Mouse (Mus musculus): ENCODE results near the gene Rtp1. TPM values are rescaled to one million over a fixed set of nuclear protein-coding genes. Genes with fewer than 3 reads are reported as not detected.
A peak's percentile ranks its signal among the peaks of the same experiment; 100 is the strongest.

Gene Rtp1
- polyA plus RNA-seq (2016; fragmentation: Nextera tagmentation; extraction: Ambion mirVana) = not detected in 2 replicates

DNA sequence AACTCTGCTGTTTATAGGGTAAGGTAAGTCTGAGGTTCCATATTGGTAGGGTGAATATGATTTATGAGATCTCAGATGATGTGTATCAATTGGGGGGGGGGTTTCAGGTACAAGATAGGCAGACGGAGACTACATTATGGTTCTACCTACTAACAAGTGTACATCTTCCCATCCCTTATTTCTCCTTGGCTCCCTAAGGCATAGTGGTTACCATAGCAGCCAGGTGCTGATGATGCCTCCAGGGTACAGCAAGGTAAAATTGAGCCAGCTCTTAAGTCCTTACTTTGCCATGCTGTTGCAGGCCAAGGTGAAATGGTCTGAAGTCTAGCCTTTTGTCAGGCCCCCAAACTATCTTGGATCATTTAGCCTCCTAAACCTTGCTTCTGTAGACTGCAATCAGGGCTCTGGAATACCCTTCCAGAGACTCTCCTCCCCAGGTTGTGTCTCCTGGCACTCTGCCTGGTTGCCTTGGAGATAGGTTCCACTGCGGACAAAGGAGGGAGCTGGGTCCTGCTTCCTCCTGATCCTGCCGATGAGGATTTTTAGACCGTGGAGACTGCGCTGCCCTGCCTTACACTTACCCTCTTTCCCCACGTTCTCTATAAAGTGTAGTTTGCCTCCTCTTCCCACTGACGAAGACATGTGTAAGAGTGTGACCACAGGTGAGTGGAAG is at the start of gene Rtp1:
Gene Rtp1, plus strand, starts transcription at position 487 of the 673 bp plus-strand sequence.
- H3K27me3 ChIP-seq (ENCODE audit: low read depth, poor library complexity, severe bottlenecking) = no peaks in the 10 kb centered on the region
- H3K4me1 ChIP-seq = no peaks in the 10 kb centered on the region
- H3K4me3 ChIP-seq = no peak within 1 kb of the TSS
- no peak within 1 kb of the TSS for H3K27ac ChIP-seq
- H3K9me3 ChIP-seq (replicated peaks) = no peaks in the 10 kb centered on the region
- no peak for DNase-seq (ENCODE audit: low spot score)
- 94% methylated on average over 7 of the region's 7 CpGs for WGBS
- H3K36me3 ChIP-seq = no peaks in the 10 kb centered on the region

DNA sequence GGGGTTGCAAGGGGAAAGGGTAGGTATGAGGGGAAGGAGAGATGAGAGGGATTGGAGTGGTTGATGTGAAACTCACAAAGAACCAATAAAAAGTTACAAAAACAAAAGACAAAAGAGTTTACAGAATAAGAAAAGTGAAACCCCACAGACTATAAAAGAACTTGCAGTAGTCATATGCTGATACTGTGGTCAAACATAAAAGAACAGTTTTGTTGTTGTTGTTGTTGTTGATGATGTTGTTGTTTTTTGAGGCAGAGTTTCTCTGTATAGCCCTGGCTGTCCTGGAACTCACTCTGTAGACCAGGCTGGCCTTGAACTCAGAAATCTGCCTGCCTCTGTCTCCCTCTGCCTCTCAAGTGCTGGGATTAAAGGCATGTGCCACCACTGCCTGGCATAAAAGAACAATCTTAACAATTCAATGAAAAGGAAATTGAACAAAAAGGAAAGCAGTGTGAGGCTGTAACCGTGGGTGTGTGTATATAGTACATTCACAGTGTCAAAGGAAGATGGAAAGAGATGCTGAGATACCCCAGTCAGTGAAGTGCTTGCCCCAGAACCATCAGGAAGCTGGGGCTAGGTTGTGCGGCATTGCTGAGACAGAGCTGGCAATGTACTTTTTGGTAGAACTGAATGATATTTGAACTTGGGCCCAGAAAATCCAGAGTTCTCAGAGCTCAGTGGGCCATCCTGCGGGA is 49.2 kb upstream of the Rtp1 start:
- Histone ChIP-seq H3K27ac (no peak overlapping the region), H3K4me1 (no peaks in the 10 kb centered on the region), H3K4me3 (no peak overlapping the region), H3K27me3 (ENCODE audit: low read depth, poor library complexity, severe bottlenecking) (no peaks in the 10 kb centered on the region), H3K36me3 (no peaks in the 10 kb centered on the region), H3K9me3 (replicated peaks) (no peaks in the 10 kb centered on the region)
- 88% methylated on average over 3 of the region's 3 CpGs for WGBS
- DNase-seq (ENCODE audit: low spot score) = no peak

DNA sequence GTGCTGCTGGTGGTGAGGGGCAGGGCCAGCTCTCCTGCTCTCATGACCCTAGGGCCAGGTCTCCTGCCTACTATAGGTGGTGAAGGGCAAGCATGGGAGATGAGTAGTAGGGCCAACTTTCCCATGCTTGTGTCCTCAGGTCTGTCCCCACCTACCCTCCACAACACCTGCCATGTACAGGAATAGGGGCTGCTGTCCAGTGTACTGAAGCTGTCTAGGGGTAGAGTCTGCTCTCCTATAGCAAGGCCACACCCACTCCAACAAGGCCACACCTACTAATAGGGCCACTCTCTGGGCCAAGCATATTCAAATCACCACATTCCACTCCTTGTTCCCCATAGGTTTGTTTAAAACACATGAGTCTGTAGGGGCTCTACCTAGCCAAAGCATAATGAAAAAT is 44.6 kb upstream of the Rtp1 start:
- Histone ChIP-seq H3K4me3 (no peak overlapping the region), H3K9me3 (replicated peaks) (no peaks in the 10 kb centered on the region), H3K27me3 (ENCODE audit: low read depth, poor library complexity, severe bottlenecking) (no peaks in the 10 kb centered on the region), H3K4me1 (no peaks in the 10 kb centered on the region), H3K27ac (no peak overlapping the region), H3K36me3 (no peaks in the 10 kb centered on the region)
- DNase-seq (ENCODE audit: low spot score) = no peak

DNA sequence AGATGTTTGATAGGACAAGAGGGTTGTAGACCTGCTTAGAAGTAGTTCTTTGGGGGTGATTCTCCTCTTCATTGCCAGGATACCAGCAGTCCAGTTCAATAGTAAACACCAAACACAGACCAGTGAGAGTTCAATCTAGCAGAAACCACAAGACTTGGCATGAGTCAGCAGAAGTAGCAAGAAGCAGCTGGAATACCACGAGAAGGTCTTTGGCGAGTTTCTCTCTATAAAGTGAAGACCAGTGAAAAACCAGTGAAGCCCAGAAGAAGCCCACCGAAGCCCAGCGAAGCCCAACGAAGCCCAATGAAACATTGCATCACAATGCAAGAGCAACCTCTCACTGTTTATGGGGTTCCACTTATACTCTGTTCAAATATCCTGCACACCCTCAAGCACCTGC is 31.0 kb upstream of the Rtp1 start:
- no peaks in the 10 kb centered on the region for H3K9me3 ChIP-seq (replicated peaks)
- H3K4me1 ChIP-seq = peaks cover 20% of the 10 kb centered on the region
- 91% methylated on average over 5 of the region's 5 CpGs for WGBS
- H3K36me3 ChIP-seq = no peaks in the 10 kb centered on the region
- no peaks in the 10 kb centered on the region for H3K27me3 ChIP-seq (ENCODE audit: low read depth, poor library complexity, severe bottlenecking)
- H3K27ac ChIP-seq = no peak overlapping the region
- H3K4me3 ChIP-seq = no peak overlapping the region
- DNase-seq (ENCODE audit: low spot score) = no peak

DNA sequence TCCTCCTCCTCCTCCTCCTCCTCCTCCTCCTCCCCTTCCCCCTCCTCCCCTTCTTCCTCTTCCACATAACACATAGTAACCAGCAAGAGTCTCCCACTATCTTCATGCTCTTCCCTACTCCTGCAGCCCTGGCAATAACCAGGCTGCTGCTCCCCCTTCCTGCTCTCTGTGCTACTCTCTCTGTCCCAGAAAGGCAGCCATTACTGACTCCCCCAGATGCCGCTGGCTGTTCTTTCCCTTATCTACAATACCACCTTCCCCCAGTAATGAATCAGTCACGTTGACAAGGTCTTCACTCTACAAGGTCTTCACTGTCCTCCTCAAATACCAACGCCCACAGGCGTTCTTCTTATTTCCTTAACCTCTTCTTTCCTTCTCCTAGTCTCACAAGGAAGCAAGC is 27.5 kb upstream of the Rtp1 start:
- Histone ChIP-seq H3K27me3 (ENCODE audit: low read depth, poor library complexity, severe bottlenecking) (no peaks in the 10 kb centered on the region), H3K36me3 (no peaks in the 10 kb centered on the region), H3K27ac (peak overlapping the region; percentile 71; the same call in 1 of the 2 replicates), H3K4me3 (no peak overlapping the region), H3K9me3 (replicated peaks) (no peaks in the 10 kb centered on the region), H3K4me1 (peaks cover 22% of the 10 kb centered on the region)
- DNase-seq (ENCODE audit: low spot score) = no peak
- WGBS = 53% methylated on average over 4 of the region's 4 CpGs

DNA sequence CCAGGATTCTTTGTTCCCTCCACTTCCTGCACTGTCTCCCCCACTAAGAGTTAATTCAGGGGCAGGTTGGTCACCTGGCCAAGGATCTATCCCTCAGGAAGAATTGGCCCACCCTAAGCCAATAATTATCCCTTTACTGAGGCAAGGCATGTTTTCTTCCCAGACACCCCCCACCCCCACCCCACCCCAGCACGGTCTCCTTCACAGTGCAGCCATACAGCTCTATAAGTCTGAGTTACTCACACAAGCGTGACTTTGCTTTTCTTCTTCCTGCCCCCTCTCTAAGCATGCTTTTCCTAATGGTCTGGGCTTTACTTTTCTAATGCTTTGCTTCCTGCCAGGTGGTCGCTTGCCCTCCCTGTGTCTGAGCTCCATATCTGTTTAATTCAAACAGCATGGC is 27.0 kb upstream of the Rtp1 start:
- no peak for DNase-seq (ENCODE audit: low spot score)
- Histone ChIP-seq H3K36me3 (no peaks in the 10 kb centered on the region), H3K27ac (peak overlapping the region; percentile 71; the same call in 1 of the 2 replicates), H3K4me1 (peaks cover 22% of the 10 kb centered on the region), H3K27me3 (ENCODE audit: low read depth, poor library complexity, severe bottlenecking) (no peaks in the 10 kb centered on the region), H3K9me3 (replicated peaks) (no peaks in the 10 kb centered on the region), H3K4me3 (no peak overlapping the region)
- 28% methylated on average over 3 of the region's 3 CpGs for WGBS

DNA sequence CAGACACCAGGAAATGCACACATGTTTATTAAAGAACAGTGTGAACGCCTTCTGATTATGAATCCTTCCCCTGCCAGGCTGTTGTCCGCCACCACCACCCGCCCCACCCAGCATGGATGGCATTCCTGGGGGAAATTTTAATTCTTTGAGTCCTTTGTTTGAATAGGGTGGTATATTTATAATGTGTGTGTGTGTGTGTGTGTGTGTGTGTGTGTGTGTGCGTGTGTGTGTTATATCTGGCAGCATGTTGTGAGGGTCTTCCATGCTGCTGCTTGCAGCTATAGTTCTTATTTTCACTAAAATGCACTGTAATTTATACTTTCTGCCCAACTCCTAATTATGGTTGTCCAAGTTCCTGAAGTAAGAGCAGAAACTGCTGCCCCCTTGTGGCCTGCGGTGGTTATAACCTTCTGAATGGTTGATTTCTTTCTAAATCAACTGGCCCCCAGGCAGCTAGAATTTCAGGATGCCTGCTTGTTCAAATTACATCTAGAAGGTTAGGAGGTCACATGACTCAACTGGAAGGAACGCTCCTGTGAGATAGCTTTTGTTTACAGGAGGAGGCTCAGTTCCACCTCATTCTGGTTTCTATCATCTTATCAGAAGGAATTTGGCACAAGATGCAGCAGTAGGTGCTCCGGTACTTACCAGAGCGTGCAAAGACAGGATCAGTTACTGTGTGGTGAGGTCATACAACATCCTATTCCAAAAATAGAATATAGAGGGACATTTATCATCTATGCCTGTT is 25.8 kb upstream of the Rtp1 start:
- Histone ChIP-seq H3K36me3 (no peaks in the 10 kb centered on the region), H3K4me1 (peaks cover 22% of the 10 kb centered on the region), H3K27ac (peak overlapping the region; percentile 61; the same call in 1 of the 2 replicates), H3K4me3 (no peak overlapping the region), H3K27me3 (ENCODE audit: low read depth, poor library complexity, severe bottlenecking) (no peaks in the 10 kb centered on the region), H3K9me3 (replicated peaks) (no peaks in the 10 kb centered on the region)
- 52% methylated on average over 8 of the region's 8 CpGs for WGBS
- peak; percentile 89 for DNase-seq (ENCODE audit: low spot score)

DNA sequence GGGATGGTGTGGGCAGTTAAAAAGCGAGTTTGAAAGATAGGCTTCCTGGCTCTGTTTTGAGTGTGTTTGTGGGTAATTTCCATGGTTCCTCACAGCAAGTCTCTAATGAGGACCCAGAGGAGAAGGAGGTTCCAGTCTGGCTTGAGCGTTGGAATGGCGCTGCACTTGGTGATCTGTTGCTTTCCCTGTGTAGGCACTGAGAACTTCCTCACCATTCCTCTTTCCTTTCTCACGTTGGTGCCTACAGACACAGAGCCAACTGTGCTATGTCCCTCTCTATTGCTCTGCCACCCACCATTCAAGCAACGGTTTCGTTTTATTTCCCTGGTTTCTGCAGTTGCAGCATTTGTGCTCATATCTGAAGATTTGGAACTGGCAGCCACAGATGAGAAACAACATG is 16.0 kb upstream of the Rtp1 start:
- 84% methylated on average over 6 of the region's 6 CpGs for WGBS
- no peak for DNase-seq (ENCODE audit: low spot score)
- H3K4me1 ChIP-seq = peaks cover 14% of the 10 kb centered on the region
- H3K36me3 ChIP-seq = no peaks in the 10 kb centered on the region
- no peaks in the 10 kb centered on the region for H3K9me3 ChIP-seq (replicated peaks)
- H3K27me3 ChIP-seq (ENCODE audit: low read depth, poor library complexity, severe bottlenecking) = no peaks in the 10 kb centered on the region
- no peak overlapping the region for H3K27ac ChIP-seq
- no peak overlapping the region for H3K4me3 ChIP-seq

DNA sequence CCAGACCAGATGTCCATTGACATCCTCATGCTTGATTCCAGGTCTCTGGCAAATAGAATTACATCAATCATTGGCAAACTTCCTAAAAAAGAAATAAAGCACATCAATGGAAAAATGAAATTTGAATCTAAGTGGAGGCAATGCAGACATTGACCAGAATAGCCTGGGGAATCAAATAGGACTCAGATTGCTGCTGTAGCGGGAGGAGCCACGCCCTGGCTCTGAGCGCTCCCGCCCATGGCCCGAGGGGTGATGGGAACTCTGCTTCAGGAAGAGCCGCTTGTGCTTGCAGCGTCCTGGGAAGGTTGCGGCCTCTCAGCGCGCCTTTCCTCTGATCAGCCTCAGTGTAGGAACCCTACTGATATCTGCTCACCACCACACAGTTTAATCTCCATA is 12.7 kb upstream of the Rtp1 start:
- H3K4me1 ChIP-seq = peaks cover 19% of the 10 kb centered on the region
- no peaks in the 10 kb centered on the region for H3K9me3 ChIP-seq (replicated peaks)
- H3K4me3 ChIP-seq = peak overlapping the region; percentile 26
- H3K27ac ChIP-seq = no peak overlapping the region
- no peaks in the 10 kb centered on the region for H3K36me3 ChIP-seq
- no peaks in the 10 kb centered on the region for H3K27me3 ChIP-seq (ENCODE audit: low read depth, poor library complexity, severe bottlenecking)
- 37% methylated on average over 10 of the region's 10 CpGs for WGBS
- peak; percentile 38 for DNase-seq (ENCODE audit: low spot score)

DNA sequence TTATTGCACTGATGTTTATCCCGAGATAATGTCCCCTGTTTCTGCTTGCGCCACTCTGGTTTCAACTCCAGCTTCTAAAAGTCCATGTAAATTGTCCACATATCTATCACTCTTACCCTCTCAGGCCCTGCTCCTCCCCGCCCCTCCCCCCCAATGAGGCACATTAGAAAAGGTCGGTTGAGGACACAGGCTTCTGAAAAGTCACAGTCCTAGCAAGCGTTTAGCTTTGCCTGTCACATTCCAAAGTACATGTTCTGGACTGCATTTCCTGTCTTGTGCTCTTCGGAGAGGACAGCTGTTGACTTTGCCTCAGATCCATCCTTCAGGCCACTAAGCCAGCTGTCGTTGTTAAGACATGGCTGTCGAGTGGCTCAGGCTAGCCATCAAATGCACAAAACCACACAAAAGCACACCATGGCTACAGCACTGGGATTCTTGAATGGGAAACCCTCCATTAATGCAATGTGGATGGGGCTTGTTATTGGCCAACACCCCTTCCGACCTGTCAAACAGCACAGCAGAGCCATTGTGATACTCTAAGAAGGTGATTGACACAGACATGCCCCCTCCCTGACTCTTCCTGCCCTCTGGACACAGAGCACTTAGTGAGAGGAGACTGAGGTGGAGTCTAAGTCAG is 12.2 kb upstream of the Rtp1 start:
- Histone ChIP-seq H3K4me3 (peak overlapping the region; percentile 26), H3K36me3 (no peaks in the 10 kb centered on the region), H3K9me3 (replicated peaks) (no peaks in the 10 kb centered on the region), H3K27me3 (ENCODE audit: low read depth, poor library complexity, severe bottlenecking) (no peaks in the 10 kb centered on the region), H3K4me1 (peaks cover 19% of the 10 kb centered on the region), H3K27ac (no peak overlapping the region)
- WGBS = 55% methylated on average over 9 of the region's 9 CpGs
- no peak for DNase-seq (ENCODE audit: low spot score)

DNA sequence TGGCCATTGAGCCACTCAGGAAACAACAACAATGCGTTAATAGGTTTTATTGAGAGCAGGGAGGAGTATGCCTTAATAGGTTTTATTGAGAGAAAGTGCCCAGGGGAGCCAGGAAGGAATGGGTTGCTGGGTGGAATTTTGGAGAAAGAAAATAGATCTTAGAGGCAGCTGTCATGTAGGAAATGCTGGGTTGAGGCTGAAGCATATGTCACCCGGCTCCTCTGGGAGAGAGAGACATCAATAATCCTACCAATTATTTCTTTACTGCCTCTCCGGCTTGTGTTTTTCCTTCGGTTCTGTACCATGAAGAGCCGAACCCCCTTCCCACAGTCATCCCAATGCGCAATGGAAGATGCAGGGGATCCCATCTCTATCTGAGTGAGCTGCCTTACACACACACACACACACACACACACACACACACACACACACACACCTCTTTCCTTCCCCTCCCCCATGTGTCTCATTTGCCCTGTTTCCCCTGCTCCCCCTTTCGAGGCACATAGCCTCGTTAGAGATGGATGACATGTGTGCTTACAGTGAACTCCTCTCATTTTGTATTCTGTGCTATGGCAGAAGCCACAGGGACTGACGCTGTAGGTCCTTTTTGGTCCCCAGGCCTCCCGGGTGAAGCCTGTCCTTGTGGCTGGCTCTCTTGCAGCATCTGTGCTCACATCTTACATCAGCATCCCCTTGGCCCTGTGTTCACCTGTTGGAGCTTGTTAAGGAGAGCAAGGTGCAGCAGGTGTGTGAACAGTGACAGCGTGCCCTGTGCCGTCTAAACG is 11.3 kb upstream of the Rtp1 start:
- Histone ChIP-seq H3K27me3 (ENCODE audit: low read depth, poor library complexity, severe bottlenecking) (no peaks in the 10 kb centered on the region), H3K4me1 (peaks cover 19% of the 10 kb centered on the region), H3K4me3 (no peak overlapping the region), H3K27ac (no peak overlapping the region), H3K9me3 (replicated peaks) (no peaks in the 10 kb centered on the region), H3K36me3 (no peaks in the 10 kb centered on the region)
- no peak for DNase-seq (ENCODE audit: low spot score)
- WGBS = 74% methylated on average over 13 of the region's 13 CpGs

DNA sequence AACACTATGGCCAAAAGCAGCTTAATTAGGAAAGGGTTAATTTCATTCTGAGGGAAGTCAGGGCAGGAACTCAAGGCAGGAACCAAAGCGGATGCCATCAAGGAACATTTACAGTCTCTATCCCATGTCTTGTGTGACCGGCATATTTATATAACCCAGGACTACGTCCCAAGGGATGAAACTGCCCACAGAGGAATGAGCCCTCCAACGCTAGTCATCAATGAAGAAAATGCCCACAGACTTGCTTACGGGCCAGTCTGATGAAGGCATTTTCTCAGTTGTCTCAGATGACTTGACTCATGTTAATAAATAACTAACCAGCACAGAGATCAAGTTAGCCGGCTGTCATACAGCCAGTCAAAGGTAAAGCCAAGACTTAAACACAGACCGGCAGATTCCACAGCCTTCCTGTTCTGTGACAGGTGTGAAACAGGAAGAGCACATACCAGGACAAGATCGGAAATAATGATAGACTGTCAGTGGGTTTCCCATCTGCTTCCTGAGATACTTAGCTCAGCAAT is 9.3 kb upstream of the Rtp1 start:
- no peaks in the 10 kb centered on the region for H3K9me3 ChIP-seq (replicated peaks)
- no peak overlapping the region for H3K27ac ChIP-seq
- H3K27me3 ChIP-seq (ENCODE audit: low read depth, poor library complexity, severe bottlenecking) = no peaks in the 10 kb centered on the region
- 91% methylated on average over 8 of the region's 8 CpGs for WGBS
- DNase-seq (ENCODE audit: low spot score) = no peak
- no peaks in the 10 kb centered on the region for H3K36me3 ChIP-seq
- H3K4me3 ChIP-seq = no peak overlapping the region
- H3K4me1 ChIP-seq = peaks cover 19% of the 10 kb centered on the region

Data from limb, embryonic 10.5 days (tissue).